Mouse (Mus musculus): Measurements from ENCODE around the gene Npy. TPM values are rescaled to one million over a fixed set of nuclear protein-coding genes. Genes with fewer than 3 reads are reported as not detected.

Npy gene
- 100 to 1,000 TPM; 233 to 238 TPM for total RNA-seq (2021)

DNA sequence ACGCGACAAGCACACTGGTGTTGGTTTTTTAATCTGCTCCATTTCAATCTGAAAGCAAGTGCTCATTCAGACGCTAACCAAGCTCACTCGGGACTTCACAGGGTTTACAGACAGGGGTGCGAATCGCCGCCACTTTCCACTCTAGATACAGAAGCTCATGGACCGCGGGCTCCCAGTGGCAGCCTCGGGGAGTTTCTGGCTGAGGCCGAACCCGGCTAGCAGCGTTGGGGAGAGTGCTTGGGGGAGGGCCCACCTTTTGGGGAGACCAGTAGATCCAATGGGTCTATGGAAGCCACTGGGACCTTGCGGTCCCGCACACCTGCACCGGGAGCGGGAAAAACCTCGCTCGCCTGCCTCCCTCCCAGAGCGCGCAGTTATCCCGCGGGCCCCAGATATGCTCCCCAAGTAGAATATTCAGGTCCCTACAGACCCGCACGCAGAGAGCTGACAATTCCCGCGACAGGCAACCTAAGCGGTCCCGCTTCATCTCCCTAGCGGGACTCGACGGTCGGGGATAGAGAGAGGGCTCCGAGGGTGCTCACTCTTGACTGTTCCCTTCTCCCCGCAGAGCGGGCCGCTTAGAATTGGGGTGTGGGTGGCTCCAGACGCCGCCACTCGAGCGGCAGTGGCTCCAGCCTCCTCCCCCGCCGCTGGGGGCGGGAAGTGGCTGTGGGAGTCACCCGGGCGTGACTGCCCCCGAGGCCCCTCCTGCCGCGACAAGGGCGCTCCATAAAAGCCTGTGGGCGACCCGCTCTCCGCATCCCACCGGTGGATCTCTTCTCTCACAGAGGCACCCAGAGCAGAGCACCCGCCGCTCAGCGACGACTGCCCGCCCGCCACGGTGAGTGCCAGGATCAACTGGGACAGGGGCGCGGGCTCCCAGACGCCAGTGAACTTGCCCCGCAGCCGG, at the start of gene Npy:
Npy (plus strand) TSS at position 750 of the 910 bp plus-strand sequence.
- peak; percentile 8 to 28 for DNase-seq (ENCODE audit: low spot score in 2 of 2)

DNA sequence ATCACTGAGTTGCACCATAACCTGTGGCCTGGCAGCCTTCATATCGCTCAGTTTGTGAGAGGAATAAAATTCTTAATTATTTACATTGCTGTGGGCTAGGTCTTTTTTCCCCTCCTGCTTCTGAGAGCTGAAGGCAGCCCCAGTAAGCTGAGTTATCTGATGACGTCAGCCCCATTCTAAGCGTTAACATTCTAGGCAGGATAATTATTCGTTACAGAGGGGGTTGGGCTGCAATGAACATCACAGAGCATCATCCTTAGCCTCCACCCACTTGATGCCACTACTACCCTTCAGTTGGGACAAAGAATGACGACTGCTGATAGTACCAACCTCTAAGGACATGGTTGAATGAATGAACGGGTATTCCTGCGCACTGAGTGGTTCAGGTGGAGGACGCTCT, 47.5 kb upstream of the Npy start:
- intact Hi-C loops (cut with DNase I), result no loop called here

More for the DNA sequence above, at the start of gene Npy:
- intact Hi-C loops (cut with DNase I), result loop anchor here (5.0 kb wide), 1 partner anchor 95 kb away; no protein-coding TSS in a partner anchor

DNA sequence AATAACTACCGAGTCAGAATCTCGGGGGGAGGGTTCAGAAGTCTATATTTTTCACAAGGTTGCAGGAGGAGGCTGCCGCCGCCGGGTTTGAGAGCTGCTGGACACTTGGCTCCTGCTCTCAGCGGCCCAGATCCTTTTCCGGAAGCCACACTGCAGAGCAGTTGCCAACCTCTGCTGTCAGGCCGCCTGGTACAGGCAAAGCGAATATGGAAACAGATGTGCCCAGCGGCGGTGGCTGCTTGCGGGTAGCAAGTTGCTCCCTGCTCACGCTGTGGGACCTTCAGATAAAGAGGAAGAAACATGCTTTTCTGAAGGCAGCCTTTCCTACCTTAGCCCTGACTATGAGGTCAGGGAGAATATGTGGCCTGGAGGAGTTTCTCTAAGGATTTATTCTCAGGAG, 44.4 kb upstream of the Npy start:
- intact Hi-C loops (cut with DNase I), result no loop called here
- peak in 1 of 2 experiments; percentile 11 for DNase-seq (ENCODE audit: low spot score in 2 of 2)

More for the DNA sequence above, 47.5 kb upstream of the Npy start:
- no peak for DNase-seq (ENCODE audit: low spot score in 2 of 2)

DNA sequence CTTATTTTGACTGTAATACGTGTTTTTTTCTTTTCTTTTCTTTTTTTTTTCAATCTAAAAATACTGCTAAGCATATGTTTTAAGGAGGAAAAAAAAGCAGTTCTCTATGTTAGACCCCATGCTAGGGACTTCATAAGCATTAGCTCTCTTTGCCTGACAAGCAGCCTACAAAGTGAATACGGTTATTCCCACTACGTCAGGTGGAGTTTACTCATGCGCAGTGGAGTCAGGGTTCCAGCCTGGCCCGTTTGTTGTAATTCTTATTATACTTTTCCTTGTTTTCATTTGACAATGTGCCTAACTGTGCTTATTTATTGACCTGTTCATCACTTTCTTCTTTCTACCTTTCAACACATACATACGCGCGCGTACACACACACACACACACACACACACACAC, 43.8 kb upstream of the Npy start:
- peak; percentile 10 to 31 for DNase-seq (ENCODE audit: low spot score in 2 of 2)
- intact Hi-C loops (cut with DNase I), result no loop called here

DNA sequence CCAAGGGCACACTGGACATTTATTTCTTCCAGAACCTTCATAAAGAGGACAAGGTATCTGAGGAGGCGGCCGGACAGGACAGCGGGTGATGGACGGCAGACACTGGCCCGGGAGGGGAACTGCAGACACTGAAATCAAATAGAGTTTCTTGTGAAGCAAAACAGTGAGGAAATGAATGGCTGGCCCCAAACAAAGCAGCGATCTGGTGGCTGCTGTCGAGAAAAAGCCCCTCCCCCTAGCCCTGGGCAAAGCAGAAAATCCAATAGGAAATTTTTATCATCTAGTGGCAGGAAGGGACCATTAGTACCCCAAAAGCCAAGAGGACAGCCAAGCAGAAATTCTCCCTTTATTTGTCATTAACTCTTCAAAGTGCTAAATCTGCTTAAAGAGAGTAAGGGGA, 42.9 kb upstream of the Npy start:
- intact Hi-C loops (cut with DNase I), result no loop called here
- DNase-seq (ENCODE audit: low spot score in 2 of 2), result no peak

DNA sequence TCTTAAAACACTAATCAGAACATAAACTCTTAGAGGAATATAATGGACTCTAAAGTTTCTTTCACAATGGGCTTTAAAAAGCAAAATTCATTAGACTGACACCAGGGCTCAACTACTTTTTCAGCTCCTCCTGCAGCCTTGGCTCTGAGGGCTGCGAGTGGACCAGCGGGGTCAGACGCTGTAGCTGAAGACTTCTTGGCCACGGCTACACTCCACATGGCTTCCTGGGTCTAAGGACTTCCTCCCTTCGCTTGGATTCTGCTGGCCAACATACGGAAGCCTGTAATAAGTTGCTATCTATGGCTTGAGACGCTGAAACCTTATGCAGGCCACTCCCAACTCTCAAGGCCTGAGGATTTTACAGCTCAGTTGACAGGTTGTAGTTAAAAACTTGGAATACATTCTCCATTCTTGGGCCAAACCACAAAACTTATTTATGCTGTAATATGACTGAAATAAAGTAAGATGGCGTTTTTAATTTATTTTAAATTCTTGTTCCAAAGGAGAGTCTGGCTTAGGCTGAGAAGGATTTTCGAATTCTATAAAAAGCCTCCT, 41.6 kb upstream of the Npy start:
- intact Hi-C loops (cut with DNase I), result no loop called here
- DNase-seq (ENCODE audit: low spot score in 2 of 2), result no peak

DNA sequence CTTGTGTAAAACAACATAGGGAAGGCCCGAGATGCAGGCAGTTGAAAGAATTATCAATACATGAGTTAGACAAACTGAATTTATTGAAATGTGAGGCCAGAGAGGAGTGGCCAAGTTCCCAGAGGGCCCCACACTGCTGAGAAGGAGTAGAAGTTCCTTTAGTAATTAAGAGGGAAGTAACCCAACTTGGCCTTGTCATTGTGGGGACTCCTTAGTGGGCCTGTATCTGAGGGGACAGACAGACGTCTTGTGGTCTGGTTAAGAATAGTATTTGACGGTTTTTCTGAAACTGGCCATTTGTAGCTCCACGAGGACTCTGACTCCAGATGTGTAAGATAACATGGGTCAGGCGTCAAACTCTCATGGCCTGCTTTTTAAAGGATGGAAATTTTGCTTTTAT, 40.7 kb upstream of the Npy start:
- no peak for DNase-seq (ENCODE audit: low spot score in 2 of 2)
- intact Hi-C loops (cut with DNase I), result no loop called here

DNA sequence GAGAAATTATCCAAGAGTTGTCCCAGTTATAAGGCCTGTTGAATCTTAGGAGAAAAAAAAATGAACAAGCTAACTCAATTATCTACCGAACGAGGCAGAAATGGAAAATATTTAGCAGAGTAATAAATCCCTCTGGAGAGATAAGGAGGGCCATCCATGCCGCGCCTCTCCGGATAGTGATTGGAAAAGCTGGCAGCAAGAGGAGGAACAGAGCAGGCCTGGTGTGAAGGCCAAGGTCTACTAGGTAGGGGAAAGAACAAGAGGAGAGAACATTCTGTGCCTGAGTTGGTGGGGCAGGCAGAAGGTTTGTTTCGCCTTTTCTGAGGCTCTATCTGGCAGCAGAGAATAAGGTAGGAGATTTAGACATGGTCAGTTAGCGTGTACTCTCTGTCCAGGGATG, 39.8 kb upstream of the Npy start:
- intact Hi-C loops (cut with DNase I), result no loop called here
- DNase-seq (ENCODE audit: low spot score in 2 of 2), result no peak

DNA sequence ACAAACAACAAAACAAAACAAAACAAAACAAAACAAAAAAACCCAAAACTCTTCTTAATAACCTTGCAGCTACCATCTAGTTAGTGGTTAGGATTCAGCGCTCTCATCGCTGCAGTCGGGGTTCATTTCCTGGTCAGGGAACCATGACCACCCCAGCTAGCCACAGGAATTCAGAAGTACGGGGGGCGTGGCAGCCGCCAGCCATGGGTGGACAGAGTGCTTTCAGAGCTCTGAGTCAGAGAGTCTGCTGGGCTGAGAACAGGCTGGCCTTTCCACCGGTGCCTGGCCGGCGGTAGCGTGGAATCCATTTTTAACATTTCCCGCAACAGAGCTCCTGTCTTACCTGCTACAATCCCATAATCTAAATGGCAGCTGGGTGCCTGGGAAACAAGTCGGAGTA, 30.0 kb upstream of the Npy start:
- no peak for DNase-seq (ENCODE audit: low spot score in 2 of 2)

DNA sequence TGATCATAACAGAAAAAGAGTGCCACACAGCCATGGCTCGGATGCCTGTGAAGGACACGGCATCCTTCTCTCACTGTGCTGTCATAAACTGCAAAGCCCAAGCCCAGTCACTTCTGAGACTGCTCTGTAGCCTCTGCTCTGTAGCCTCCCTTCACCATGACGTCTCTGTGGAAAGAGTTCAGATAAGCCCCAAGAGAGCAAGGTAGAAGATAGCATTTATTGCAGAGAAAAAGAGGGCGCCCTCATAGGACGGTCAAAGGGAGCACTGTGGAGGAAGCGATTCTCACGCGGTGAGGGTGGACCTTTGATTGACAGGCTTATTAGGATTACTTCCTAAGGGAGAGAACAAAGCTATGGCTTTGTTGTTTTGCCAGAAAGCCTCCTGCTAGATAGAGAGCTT, 18.4 kb upstream of the Npy start:
- DNase-seq (ENCODE audit: low spot score in 2 of 2), result no peak
- intact Hi-C loops (cut with DNase I), result no loop called here

More for the DNA sequence above, 30.0 kb upstream of the Npy start:
- intact Hi-C loops (cut with DNase I), result no loop called here

DNA sequence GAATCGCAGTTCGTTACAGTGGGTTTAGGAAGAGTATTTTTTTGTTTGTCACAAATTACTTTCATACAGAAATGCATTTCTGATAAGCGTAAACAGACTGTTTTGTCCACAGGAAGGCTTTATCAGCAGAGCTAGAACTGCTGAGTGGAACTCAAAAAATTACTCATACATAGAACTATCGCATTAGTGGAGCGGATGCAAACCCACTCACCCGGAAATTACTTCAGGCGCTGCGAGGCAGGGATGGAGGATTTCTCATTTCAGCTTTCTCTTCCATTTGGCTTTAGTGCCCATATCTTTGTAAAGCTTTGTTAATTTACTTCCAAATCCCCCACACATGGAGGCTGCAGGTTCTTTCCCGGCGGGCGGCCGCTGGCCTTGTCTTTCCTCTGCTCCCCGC, 14.4 kb upstream of the Npy start:
- DNase-seq (ENCODE audit: low spot score in 2 of 2), result no peak

DNA sequence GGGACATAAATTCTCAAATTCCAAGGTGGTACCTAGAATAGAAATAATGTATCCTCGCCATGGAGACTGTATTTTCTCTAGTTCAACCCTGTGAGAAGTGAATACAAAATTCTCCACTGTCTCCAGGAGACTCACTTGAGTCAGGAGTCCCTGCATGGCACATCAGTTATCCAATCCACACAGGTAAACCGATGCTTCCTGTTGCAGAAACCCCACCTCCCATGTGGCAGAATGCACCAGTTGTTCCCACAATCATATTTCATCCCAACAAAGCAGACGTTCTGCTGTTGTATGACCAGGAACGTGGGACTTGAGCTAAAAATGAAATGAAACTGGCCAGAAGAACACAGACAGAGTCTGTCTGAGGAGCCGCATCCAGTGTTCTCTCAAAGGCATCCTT, 5.3 kb upstream of the Npy start:
- intact Hi-C loops (cut with DNase I), result no loop called here
- DNase-seq (ENCODE audit: low spot score in 2 of 2), result peak; percentile 8 to 40

More for the DNA sequence above, 14.4 kb upstream of the Npy start:
- intact Hi-C loops (cut with DNase I), result no loop called here

DNA sequence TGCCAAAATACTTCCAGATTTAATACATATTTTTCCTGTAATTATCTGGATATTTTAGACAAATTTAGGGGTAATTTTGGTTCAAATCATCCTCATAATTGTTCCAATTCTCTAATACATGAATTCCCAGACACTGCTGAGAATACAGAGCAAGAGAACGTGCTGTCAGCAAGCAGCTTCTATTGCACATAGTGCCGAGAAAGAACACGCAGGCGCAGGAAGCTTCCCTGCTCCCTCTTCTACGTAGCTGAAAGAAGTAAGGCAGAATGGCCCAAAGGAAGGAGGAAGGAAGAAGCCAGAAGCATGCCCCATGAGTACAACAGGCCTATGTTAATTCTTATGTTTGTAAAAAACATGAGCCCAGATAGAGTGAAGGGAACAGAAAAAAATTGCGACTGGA, 4.9 kb upstream of the Npy start:
- DNase-seq (ENCODE audit: low spot score in 2 of 2), result peak; percentile 23 to 60
- intact Hi-C loops (cut with DNase I), result no loop called here

DNA sequence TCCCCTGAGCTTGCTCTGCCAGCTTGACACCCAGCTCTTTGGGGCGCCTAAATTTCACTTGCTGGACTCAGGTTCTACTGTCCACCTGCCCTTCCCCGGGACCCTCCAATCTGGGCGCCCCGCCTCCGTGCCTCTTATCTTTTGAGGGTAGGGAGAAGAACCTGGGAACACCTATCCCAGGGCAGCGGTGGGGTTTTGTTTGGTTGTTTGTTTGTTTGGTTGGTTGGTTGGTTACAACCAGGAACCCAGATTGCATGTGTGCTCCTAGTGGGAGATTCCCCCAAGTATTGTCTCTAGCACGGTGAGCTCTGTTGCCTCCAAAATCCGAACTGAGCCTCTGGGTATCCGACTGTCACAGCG, 341 bp downstream of the Npy start:
- no peak for DNase-seq (ENCODE audit: low spot score in 2 of 2)
- intact Hi-C loops (cut with DNase I), result loop anchor here (5.0 kb wide), 1 partner anchor 94 kb away; no protein-coding TSS in a partner anchor

DNA sequence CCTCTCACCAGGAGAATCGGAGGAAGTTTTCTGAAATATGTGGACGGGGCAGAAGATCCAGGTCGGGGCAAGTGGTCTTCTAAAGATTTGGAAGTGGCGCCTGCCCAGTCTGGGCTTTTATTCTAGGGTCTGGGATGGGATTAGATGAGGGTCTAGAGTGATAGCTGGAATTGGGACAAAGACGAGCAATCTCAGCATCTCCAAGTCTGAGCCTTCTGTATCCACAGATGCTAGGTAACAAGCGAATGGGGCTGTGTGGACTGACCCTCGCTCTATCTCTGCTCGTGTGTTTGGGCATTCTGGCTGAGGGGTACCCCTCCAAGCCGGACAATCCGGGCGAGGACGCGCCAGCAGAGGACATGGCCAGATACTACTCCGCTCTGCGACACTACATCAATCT, 861 bp downstream of the Npy start:
- DNase-seq (ENCODE audit: low spot score in 2 of 2), result no peak
- intact Hi-C loops (cut with DNase I), result loop anchor here (5.0 kb wide), 1 partner anchor 94 kb away; no protein-coding TSS in a partner anchor

DNA sequence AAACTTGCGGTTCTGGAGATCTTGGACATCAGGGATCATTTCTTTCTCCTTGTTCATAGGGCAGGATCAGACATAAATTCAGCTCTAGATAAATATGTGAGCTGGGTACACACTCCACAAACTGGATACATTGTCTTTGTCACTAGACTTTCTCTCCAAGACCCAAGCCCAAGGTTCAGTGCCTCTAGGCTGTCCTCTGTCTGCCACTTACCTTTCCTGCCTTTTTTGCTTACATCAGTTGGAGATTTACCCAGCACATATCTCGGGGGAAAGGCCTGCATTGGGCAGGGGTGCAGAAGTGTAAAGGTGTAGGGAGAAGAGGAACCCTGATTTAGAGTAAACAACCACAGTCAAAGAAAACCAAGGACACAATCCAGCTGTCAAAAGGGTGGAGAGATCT, 1.3 kb downstream of the Npy start:
- no peak for DNase-seq (ENCODE audit: low spot score in 2 of 2)
- intact Hi-C loops (cut with DNase I), result loop anchor here (5.0 kb wide), 1 partner anchor 93 kb away; no protein-coding TSS in a partner anchor

DNA sequence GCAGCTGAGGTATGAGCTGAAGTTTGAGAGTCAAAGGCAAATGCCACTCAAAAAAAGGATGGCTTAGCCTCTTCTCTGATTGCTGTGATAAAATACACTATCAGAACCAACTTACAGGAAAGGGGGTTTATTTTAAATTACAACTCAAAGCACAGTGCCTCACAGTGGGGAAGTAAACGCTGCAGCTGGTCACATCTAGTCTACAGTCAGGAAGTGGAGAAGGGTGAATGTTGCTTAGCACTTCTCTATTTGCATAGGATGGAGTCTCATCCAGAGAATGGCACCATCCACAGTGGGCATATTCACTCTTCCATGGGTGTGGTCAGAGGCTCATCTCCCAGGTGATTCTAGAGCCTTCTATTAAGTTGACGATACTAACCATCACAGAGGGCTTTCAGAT, 9.1 kb downstream of the Npy start:
- DNase-seq (ENCODE audit: low spot score in 2 of 2), result no peak
- intact Hi-C loops (cut with DNase I), result no loop called here

DNA sequence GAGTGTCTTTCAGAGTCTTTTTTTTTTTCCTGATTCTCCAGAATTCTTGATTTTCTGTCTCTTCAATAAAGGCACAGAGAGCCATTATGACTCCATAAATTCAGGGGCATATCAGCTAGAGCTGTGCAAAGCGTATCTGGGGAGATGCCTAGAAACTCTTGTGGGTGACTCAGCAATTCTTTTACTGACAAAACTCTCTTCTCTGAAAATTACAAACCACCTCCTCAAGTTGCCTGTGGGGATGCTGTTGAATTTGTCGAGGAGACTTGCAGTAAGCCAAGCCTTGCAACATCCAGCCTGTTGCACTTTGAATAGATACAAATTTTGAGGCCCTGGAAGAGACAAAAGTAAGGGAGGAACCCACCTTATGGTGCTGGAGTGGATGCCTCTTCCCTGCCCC, 34.3 kb downstream of the Npy start:
- intact Hi-C loops (cut with DNase I), result no loop called here
- DNase-seq (ENCODE audit: low spot score in 2 of 2), result peak; percentile 6 to 71

DNA sequence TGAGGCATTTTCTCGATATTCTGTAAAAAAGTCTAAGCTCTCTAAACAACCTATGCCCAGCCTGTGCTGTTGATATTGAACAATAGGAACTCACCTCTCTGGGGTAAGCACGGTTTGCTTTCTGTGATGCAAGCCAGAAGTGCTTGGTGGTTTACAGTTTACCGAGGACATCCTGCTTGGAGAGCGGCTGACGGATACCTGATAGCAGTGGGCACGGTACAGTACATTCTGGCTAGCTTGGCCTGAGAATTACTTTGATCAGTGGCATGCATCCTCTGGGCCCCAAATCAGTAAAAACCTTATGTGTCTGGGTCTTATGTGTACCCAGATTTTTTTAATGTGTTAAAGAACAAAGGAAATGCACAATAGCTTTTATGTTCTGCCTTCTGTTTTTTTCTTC, 45.1 kb downstream of the Npy start:
- no peak for DNase-seq (ENCODE audit: low spot score in 2 of 2)
- intact Hi-C loops (cut with DNase I), result no loop called here

DNA sequence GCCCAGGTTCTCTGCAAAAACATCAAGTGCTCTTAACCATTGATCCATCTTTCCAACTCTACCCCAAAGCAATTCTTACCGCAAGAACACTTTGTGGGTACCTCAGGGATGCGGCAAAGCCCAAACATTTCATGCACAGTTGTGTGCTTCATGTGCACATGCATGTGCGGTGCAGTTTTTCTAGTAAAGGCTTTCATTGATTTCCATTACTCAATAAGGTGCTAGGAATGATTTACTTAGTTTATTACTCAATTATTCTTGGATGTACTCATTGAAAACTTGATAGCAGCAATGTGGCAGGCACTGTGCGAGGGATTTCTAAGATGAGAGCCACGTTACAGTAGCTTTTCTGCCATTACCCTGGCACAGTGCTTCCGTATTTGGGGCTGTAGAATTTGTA, 48.6 kb downstream of the Npy start:
- no peak for DNase-seq (ENCODE audit: low spot score in 2 of 2)
- intact Hi-C loops (cut with DNase I), result no loop called here

DNA sequence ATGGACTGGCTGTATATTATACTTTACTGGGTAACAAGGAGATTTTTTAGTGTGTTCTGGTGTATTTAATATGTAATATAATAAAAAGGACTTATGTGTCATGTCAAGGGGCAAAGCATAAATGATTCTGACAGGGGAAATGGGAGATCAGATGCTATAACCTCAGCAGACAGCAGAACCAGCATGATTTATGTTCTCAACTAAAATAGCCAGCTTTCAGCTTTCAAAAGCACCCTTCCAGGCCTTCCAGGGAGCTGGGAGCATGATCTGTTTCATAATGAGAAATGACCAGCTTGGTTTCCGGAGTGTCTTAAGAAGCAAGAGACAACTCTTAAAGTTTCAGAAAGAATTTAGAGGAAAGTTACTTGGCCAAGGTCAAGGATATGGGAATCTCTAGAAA, 51.0 kb downstream of the Npy start:
- intact Hi-C loops (cut with DNase I), result no loop called here
- no peak for DNase-seq (ENCODE audit: low spot score in 2 of 2)

All from left cerebral cortex, postnatal 25 days (tissue).